Mouse (Mus musculus): ENCODE measurements around the gene Kctd4.
"Not testable (repeated sequence)": the region's sequence is repeated elsewhere in the genome, so short reads cannot be mapped to it uniquely, and the experiment has no call there.

Gene Kctd4

GRCm38 (mm10) chr14:75954766-75955165 lies at the start of gene Kctd4:
Kctd4 (plus strand) TSS chr14:75955009.
- in situ Hi-C loops (cut with MboI, MseI): no loop called here

GRCm38 (mm10) chr14:75906931-75907330 lies 47.9 kb upstream of the Kctd4 start:
- in situ Hi-C loops (cut with MboI, MseI): no loop called here

GRCm38 (mm10) chr14:75911968-75912367 lies 42.8 kb upstream of the Kctd4 start:
- in situ Hi-C loops (cut with MboI, MseI): no loop called here

- in situ Hi-C loops (cut with MboI, MseI): no loop called here
Observed at GRCm38 (mm10) chr14:75912665-75913064, 42.1 kb upstream of the Kctd4 start.

GRCm38 (mm10) chr14:75923314-75924052 lies 31.3 kb upstream of the Kctd4 start:
- in situ Hi-C loops (cut with MboI, MseI): no loop called here

GRCm38 (mm10) chr14:75929713-75930112 lies 25.1 kb upstream of the Kctd4 start:
- in situ Hi-C loops (cut with MboI, MseI): not testable (repeated sequence)

- in situ Hi-C loops (cut with MboI, MseI): no loop called here
Observed at GRCm38 (mm10) chr14:75931266-75931665, 23.5 kb upstream of the Kctd4 start.

- in situ Hi-C loops (cut with MboI, MseI): no loop called here
Observed at GRCm38 (mm10) chr14:75934359-75934758, 20.4 kb upstream of the Kctd4 start.

GRCm38 (mm10) chr14:75937714-75938113 lies 17.1 kb upstream of the Kctd4 start:
- in situ Hi-C loops (cut with MboI, MseI): no loop called here

- in situ Hi-C loops (cut with MboI, MseI): no loop called here
Observed at GRCm38 (mm10) chr14:75941500-75941899, 13.3 kb upstream of the Kctd4 start.

- in situ Hi-C loops (cut with MboI, MseI): no loop called here
Observed at GRCm38 (mm10) chr14:75942365-75942764, 12.4 kb upstream of the Kctd4 start.

GRCm38 (mm10) chr14:75947674-75948073 lies 7.1 kb upstream of the Kctd4 start:
- in situ Hi-C loops (cut with MboI, MseI): no loop called here

- in situ Hi-C loops (cut with MboI, MseI): no loop called here
Observed at GRCm38 (mm10) chr14:75953011-75953410, 1.8 kb upstream of the Kctd4 start.

GRCm38 (mm10) chr14:75962250-75962649 lies 7.4 kb downstream of the Kctd4 start:
- in situ Hi-C loops (cut with MboI, MseI): no loop called here

GRCm38 (mm10) chr14:75963215-75963614 lies 8.4 kb downstream of the Kctd4 start:
- in situ Hi-C loops (cut with MboI, MseI): no loop called here

GRCm38 (mm10) chr14:75964000-75964399 lies 9.2 kb downstream of the Kctd4 start:
- in situ Hi-C loops (cut with MboI, MseI): no loop called here

GRCm38 (mm10) chr14:75964433-75964832 lies 9.6 kb downstream of the Kctd4 start:
- in situ Hi-C loops (cut with MboI, MseI): no loop called here

GRCm38 (mm10) chr14:75967291-75967690 lies 12.5 kb downstream of the Kctd4 start:
- in situ Hi-C loops (cut with MboI, MseI): no loop called here

- in situ Hi-C loops (cut with MboI, MseI): no loop called here
Observed at GRCm38 (mm10) chr14:75976107-75976506, 21.3 kb downstream of the Kctd4 start.

GRCm38 (mm10) chr14:75981231-75981630 lies 26.4 kb downstream of the Kctd4 start:
- in situ Hi-C loops (cut with MboI, MseI): no loop called here

GRCm38 (mm10) chr14:75983891-75984290 lies 29.1 kb downstream of the Kctd4 start:
- in situ Hi-C loops (cut with MboI, MseI): no loop called here

GRCm38 (mm10) chr14:75985112-75985511 lies 30.3 kb downstream of the Kctd4 start:
- in situ Hi-C loops (cut with MboI, MseI): no loop called here

GRCm38 (mm10) chr14:75986878-75987483 lies 32.2 kb downstream of the Kctd4 start:
- in situ Hi-C loops (cut with MboI, MseI): no loop called here

All from T-helper 17 cell (primary cell).